Mouse (Mus musculus) embryonic facial prominence, embryonic 13.5 days (tissue): ENCODE measurements at regions not wholly inside any gene's neighbourhood (a gene's known extent, or its start where the extent isn't known, plus 50 kb on each side); places are given as distances from the start of the nearest gene placed in this dataset.
"Not testable (repeated sequence)": the region's sequence is repeated elsewhere in the genome, so short reads cannot be mapped to it uniquely, and the experiment has no call there.

Experiments used
- ATAC-seq: fragments of 200-750 bp; cut with Nextera tagmentation; 2 replicates; pipeline ENCODE4 v1.8.0; 2017; ENCODE audit warnings: low read depth; ENCODE audit not compliant: insufficient number of reproducible peaks, insufficient read depth, low FRiP score, low TSS enrichment
- H3K27ac ChIP-seq: fragments of 300-500 bp; sonication (generic); 2 replicates; pipeline ENCODE4 v1.5.1; 2015; ENCODE audit warnings: moderate library complexity, mild to moderate bottlenecking, inconsistent platforms
- H3K27me3 ChIP-seq: fragments of 300-500 bp; sonication (generic); 2 replicates; pipeline ENCODE4 v1.6.1; 2015; ENCODE audit warnings: mild to moderate bottlenecking, inconsistent platforms
- H3K36me3 ChIP-seq: fragments of 300-500 bp; sonication (generic); 2 replicates; pipeline ENCODE4 v1.6.1; 2015; ENCODE audit warnings: mild to moderate bottlenecking, inconsistent platforms
- H3K4me1 ChIP-seq: fragments of 300-500 bp; sonication (generic); 2 replicates; pipeline ENCODE4 v1.6.1; 2015; ENCODE audit warnings: inconsistent platforms
- H3K4me2 ChIP-seq: fragments of 300-500 bp; sonication (generic); 2 replicates; pipeline ENCODE4 v1.6.1; 2015; ENCODE audit warnings: moderate library complexity, mild to moderate bottlenecking, inconsistent platforms
- H3K4me3 ChIP-seq: fragments of 300-500 bp; sonication (generic); 2 replicates; pipeline ENCODE4 v1.5.1; 2015; ENCODE audit warnings: mild to moderate bottlenecking, inconsistent platforms
- H3K9ac ChIP-seq: fragments of 300-500 bp; sonication (generic); 2 replicates; pipeline ENCODE4 v1.6.1; 2015; ENCODE audit warnings: mild to moderate bottlenecking, inconsistent platforms
- H3K9me3 ChIP-seq: fragments of 300-500 bp; sonication (generic); 2 replicates; pipeline ENCODE4 v1.6.1; 2016; ENCODE audit warnings: inconsistent platforms
- WGBS: fragments of 180-500 bp; shearing (Covaris S2); methylation state at CpG from one replicate; pipeline ENCODE4 v1.1.7; 2015; ENCODE audit warnings: mixed read lengths; 5-methylcytosine and 5-hydroxymethylcytosine counted together

- Histone ChIP-seq H3K4me1 (no peaks in the 10 kb centered on the region), H3K36me3 (no peaks in the 10 kb centered on the region), H3K4me3 (no peak overlapping the region), H3K9ac (no peak overlapping the region), H3K27ac (no peak overlapping the region), H3K4me2 (no peak overlapping the region), H3K9me3 (no peaks in the 10 kb centered on the region), H3K27me3 (no peaks in the 10 kb centered on the region)
- no peak for ATAC-seq
Observed at GRCm38 (mm10) chr12:45476881-45477280, 402.4 kb upstream of the Stxbp6 start.

GRCm38 (mm10) chr12:45468093-45468492 is 393.6 kb upstream of the Stxbp6 start:
- WGBS, result 75% methylated on average over 3 of the region's 3 CpGs
- H3K4me3 ChIP-seq, result no peak overlapping the region
- H3K4me1 ChIP-seq, result no peaks in the 10 kb centered on the region
- no peaks in the 10 kb centered on the region for H3K27me3 ChIP-seq
- H3K9me3 ChIP-seq, result no peaks in the 10 kb centered on the region
- H3K4me2 ChIP-seq, result no peak overlapping the region
- H3K27ac ChIP-seq, result no peak overlapping the region
- H3K9ac ChIP-seq, result no peak overlapping the region
- ATAC-seq, result no peak
- no peaks in the 10 kb centered on the region for H3K36me3 ChIP-seq

- ATAC-seq, result no peak
- Histone ChIP-seq H3K27ac (no peak overlapping the region), H3K4me3 (no peak overlapping the region), H3K9me3 (no peaks in the 10 kb centered on the region), H3K9ac (no peak overlapping the region), H3K27me3 (no peaks in the 10 kb centered on the region), H3K4me1 (no peaks in the 10 kb centered on the region), H3K36me3 (no peaks in the 10 kb centered on the region), H3K4me2 (no peak overlapping the region)
- 20% methylated on average over 2 of the region's 2 CpGs for WGBS
Observed at GRCm38 (mm10) chr12:45467058-45467457, 392.5 kb upstream of the Stxbp6 start.

GRCm38 (mm10) chr12:45466066-45466465 is 391.6 kb upstream of the Stxbp6 start:
- no peaks in the 10 kb centered on the region for H3K9me3 ChIP-seq
- no peak for ATAC-seq
- 49% methylated on average over 3 of the region's 3 CpGs for WGBS

GRCm38 (mm10) chr12:45464952-45465351 is 390.4 kb upstream of the Stxbp6 start:
- no peak overlapping the region for H3K4me2 ChIP-seq
- no peaks in the 10 kb centered on the region for H3K4me1 ChIP-seq
- no peaks in the 10 kb centered on the region for H3K27me3 ChIP-seq
- no peaks in the 10 kb centered on the region for H3K9me3 ChIP-seq
- no peaks in the 10 kb centered on the region for H3K36me3 ChIP-seq
- no peak overlapping the region for H3K9ac ChIP-seq
- no peak for ATAC-seq
- WGBS, result 69% methylated on average over 2 of the region's 2 CpGs
- no peak overlapping the region for H3K27ac ChIP-seq
- no peak overlapping the region for H3K4me3 ChIP-seq

More at GRCm38 (mm10) chr12:45466066-45466465, 391.6 kb upstream of the Stxbp6 start:
- Histone ChIP-seq H3K9ac (no peak overlapping the region), H3K4me1 (no peaks in the 10 kb centered on the region), H3K4me3 (no peak overlapping the region), H3K27ac (no peak overlapping the region), H3K4me2 (no peak overlapping the region), H3K36me3 (no peaks in the 10 kb centered on the region), H3K27me3 (no peaks in the 10 kb centered on the region)

GRCm38 (mm10) chr12:45458746-45459145 is 384.2 kb upstream of the Stxbp6 start:
- not testable (repeated sequence) for H3K27me3 ChIP-seq, H3K4me3 ChIP-seq, H3K27ac ChIP-seq, H3K36me3 ChIP-seq, H3K9ac ChIP-seq, H3K4me2 ChIP-seq, ATAC-seq, H3K4me1 ChIP-seq, H3K9me3 ChIP-seq
- WGBS, result 79% methylated on average over 8 of the region's 8 CpGs

- Histone ChIP-seq H3K9me3 (no peaks in the 10 kb centered on the region), H3K4me2 (no peak overlapping the region), H3K4me1 (no peaks in the 10 kb centered on the region), H3K27me3 (no peaks in the 10 kb centered on the region), H3K27ac (no peak overlapping the region), H3K4me3 (no peak overlapping the region), H3K36me3 (no peaks in the 10 kb centered on the region), H3K9ac (no peak overlapping the region)
- ATAC-seq, result 0 out of 2 replicates have a peak, but pooled peaks have one; percentile 32
- 60% methylated on average over 8 of the region's 8 CpGs for WGBS
Observed at GRCm38 (mm10) chr12:45443512-45444190, 369.1 kb upstream of the Stxbp6 start.

GRCm38 (mm10) chr12:45442474-45442873 is 368.0 kb upstream of the Stxbp6 start:
- H3K4me1 ChIP-seq, result no peaks in the 10 kb centered on the region
- H3K27ac ChIP-seq, result no peak overlapping the region
- H3K27me3 ChIP-seq, result no peaks in the 10 kb centered on the region
- no peak overlapping the region for H3K4me2 ChIP-seq
- H3K36me3 ChIP-seq, result no peaks in the 10 kb centered on the region
- no peak for ATAC-seq
- 47% methylated on average over 4 of the region's 4 CpGs for WGBS
- H3K9me3 ChIP-seq, result no peaks in the 10 kb centered on the region
- no peak overlapping the region for H3K4me3 ChIP-seq
- no peak overlapping the region for H3K9ac ChIP-seq

- ATAC-seq, result no peak
- H3K36me3 ChIP-seq, result no peaks in the 10 kb centered on the region
- H3K4me3 ChIP-seq, result no peak overlapping the region
- no peak overlapping the region for H3K9ac ChIP-seq
- H3K4me2 ChIP-seq, result no peak overlapping the region
- 66% methylated on average over 2 of the region's 2 CpGs for WGBS
- no peaks in the 10 kb centered on the region for H3K27me3 ChIP-seq
- no peaks in the 10 kb centered on the region for H3K9me3 ChIP-seq
- H3K27ac ChIP-seq, result no peak overlapping the region
- no peaks in the 10 kb centered on the region for H3K4me1 ChIP-seq
Observed at GRCm38 (mm10) chr12:45439745-45440144, 365.2 kb upstream of the Stxbp6 start.

- Histone ChIP-seq H3K4me1 (no peaks in the 10 kb centered on the region), H3K4me2 (no peak overlapping the region), H3K9ac (no peak overlapping the region), H3K27ac (no peak overlapping the region), H3K4me3 (no peak overlapping the region), H3K36me3 (no peaks in the 10 kb centered on the region), H3K9me3 (no peaks in the 10 kb centered on the region), H3K27me3 (no peaks in the 10 kb centered on the region)
- ATAC-seq, result no peak
Observed at GRCm38 (mm10) chr12:45437271-45437670, 362.8 kb upstream of the Stxbp6 start.

GRCm38 (mm10) chr12:45399436-45399835 is 324.9 kb upstream of the Stxbp6 start:
- Histone ChIP-seq H3K27me3 (no peaks in the 10 kb centered on the region), H3K9ac (no peak overlapping the region), H3K4me3 (no peak overlapping the region), H3K36me3 (no peaks in the 10 kb centered on the region), H3K4me1 (no peaks in the 10 kb centered on the region), H3K4me2 (no peak overlapping the region), H3K9me3 (no peaks in the 10 kb centered on the region), H3K27ac (no peak overlapping the region)
- no peak for ATAC-seq
- WGBS, result 81% methylated on average over 2 of the region's 2 CpGs

- 64% methylated on average over 3 of the region's 3 CpGs for WGBS
- no peak for ATAC-seq
- H3K36me3 ChIP-seq, result no peaks in the 10 kb centered on the region
Observed at GRCm38 (mm10) chr12:45384864-45385263, 310.4 kb upstream of the Stxbp6 start.

More at GRCm38 (mm10) chr12:45384864-45385263, 310.4 kb upstream of the Stxbp6 start:
- Histone ChIP-seq H3K9ac (no peak overlapping the region), H3K4me1 (no peaks in the 10 kb centered on the region), H3K27ac (no peak overlapping the region), H3K4me3 (no peak overlapping the region), H3K27me3 (no peaks in the 10 kb centered on the region), H3K4me2 (no peak overlapping the region), H3K9me3 (0 out of 2 replicates have a peak, but pooled peaks cover 7% of the 10 kb centered on the region)
